Mouse (Mus musculus) WW6 (cell line): Measurements from ENCODE around the gene Gm4141.
"Not testable (repeated sequence)": the region's sequence is repeated elsewhere in the genome, so short reads cannot be mapped to it uniquely, and the experiment has no call there.

Experiments used
- DNase-seq: peaks from one replicate; pipeline ENCODE4 v3.0.0-alpha.2; 2013; ENCODE audit warnings: low read depth, low spot score

The Gm4141 gene

DNA sequence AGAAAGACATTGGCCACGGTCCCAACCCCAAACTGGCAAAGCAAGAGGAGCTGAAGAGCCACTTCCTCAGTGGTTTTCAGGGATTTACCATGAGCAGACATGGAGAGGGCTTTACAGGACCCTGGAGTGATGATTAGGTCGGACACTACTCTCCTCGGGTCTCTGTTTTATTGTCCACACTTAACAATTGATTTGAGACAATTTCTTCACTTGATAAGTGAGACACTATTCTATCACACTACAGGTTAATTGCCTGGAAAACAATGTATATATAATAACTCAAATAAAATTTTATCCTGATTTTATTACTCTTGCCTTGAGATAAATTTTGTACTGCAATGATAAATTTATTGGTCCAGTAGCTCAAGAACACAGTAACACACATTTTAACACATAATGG is at the start of gene Gm4141:
Gene Gm4141, minus strand, starts transcription at position 101 of the 400 bp plus-strand sequence.
- not testable (repeated sequence) for DNase-seq

GRCm38 (mm10) chr7:20598921-20599320 is 22.9 kb upstream of the Gm4141 start, which contains the start of gene Gm4513:
TSS of gene Gm4513 (minus strand) at chr7:20599021.
- DNase-seq = not testable (repeated sequence)

- not testable (repeated sequence) for DNase-seq
These were observed 30.4 kb downstream of the Gm4141 start, which contains the start of gene Gm5726 for GRCm38 (mm10) chr7:20545657-20546056. TSS of gene Gm5726 (minus strand) at chr7:20545757.

DNA sequence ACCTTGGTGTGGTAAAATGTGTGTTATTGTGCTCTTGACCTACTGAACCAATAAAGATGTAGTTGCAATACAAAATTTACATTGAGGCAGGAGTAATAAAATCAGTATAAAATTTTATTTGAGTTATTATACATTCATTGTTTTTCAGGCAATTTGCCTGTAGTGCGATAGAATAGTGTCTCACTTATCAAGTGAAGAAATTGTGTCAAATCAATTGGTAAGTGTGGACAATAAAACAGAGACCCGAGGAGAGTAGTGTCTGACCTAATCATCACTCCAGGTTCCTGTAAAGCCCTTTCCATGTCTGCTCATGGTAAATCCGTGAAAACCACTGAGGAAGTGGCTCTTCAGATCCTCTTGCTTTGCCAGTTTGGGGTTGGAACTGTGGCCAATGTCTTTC is 42.5 kb downstream of the Gm4141 start, which contains the start of gene Vmn1r104:
Gene Vmn1r104, plus strand, starts transcription at position 301 of the 400 bp plus-strand sequence.
- DNase-seq = not testable (repeated sequence)
